Mouse (Mus musculus) liver, embryonic 14.5 days (tissue): ENCODE measurements at regions not wholly inside any gene's neighbourhood (a gene's known extent, or its start where the extent isn't known, plus 50 kb on each side); places are given as distances from the start of the nearest gene placed in this dataset.

Source experiments
- ATAC-seq: fragments of 200-750 bp; cut with Nextera tagmentation; 2 replicates; pipeline ENCODE4 v1.8.0; 2017; ENCODE audit warnings: moderate number of reproducible peaks, mild to moderate bottlenecking, moderate library complexity; ENCODE audit not compliant: insufficient read depth
- DNase-seq, 3 experiments: peaks; one replicate each; pipeline ENCODE4 v3.0.0-alpha.2; 2012 to 2013; ENCODE audit warnings: low read depth in 3 of 3, low spot score in 3 of 3
- H3K27ac ChIP-seq: fragments of 300-500 bp; sonication (generic); 2 replicates; pipeline ENCODE4 v1.5.1; 2014; ENCODE audit warnings: moderate library complexity, mild to moderate bottlenecking, control low read depth, inconsistent platforms
- H3K27me3 ChIP-seq: fragments of 300-500 bp; sonication (generic); 2 replicates; pipeline ENCODE4 v1.6.1; 2014; ENCODE audit warnings: mild to moderate bottlenecking, low read length, moderate library complexity; ENCODE audit not compliant: control insufficient read depth, insufficient read depth
- H3K36me3 ChIP-seq: fragments of 300-500 bp; sonication (generic); replicated peaks from 2 replicates; pipeline ENCODE4 v1.6.1; 2014; ENCODE audit warnings: low read depth; ENCODE audit not compliant: control insufficient read depth, insufficient read depth
- H3K4me1 ChIP-seq, 2 experiments: fragments of 200-500 bp in 1 of 2; fragments of 300-500 bp in 1 of 2; sonication (generic) in 1 of 2; replicated peaks; 2 replicates each; pipeline ENCODE4 v1.6.1; 2012 to 2014; ENCODE audit warnings: antibody characterized with exemption in 1 of 2, inconsistent platforms in 1 of 2, low read length in 1 of 2; ENCODE audit not compliant: control insufficient read depth in 2 of 2, insufficient read depth in 2 of 2
- H3K4me2 ChIP-seq: fragments of 300-500 bp; sonication (generic); 2 replicates; pipeline ENCODE4 v1.6.1; 2014; ENCODE audit warnings: low read depth, mild to moderate bottlenecking, control low read depth, moderate library complexity
- H3K4me3 ChIP-seq, 2 experiments: fragments of 200-500 bp in 1 of 2; fragments of 300-500 bp in 1 of 2; sonication (generic) in 1 of 2; 2 replicates each; pipeline ENCODE4 v1.5.1; 2012 to 2014; ENCODE audit warnings: low read depth in 2 of 2, low read length in 2 of 2, mild to moderate bottlenecking in 2 of 2, control low read depth in 1 of 2, inconsistent platforms in 1 of 2, moderate library complexity in 1 of 2; ENCODE audit not compliant: insufficient read depth in 1 of 2
- H3K9ac ChIP-seq: fragments of 300-500 bp; sonication (generic); replicated peaks from 2 replicates; pipeline ENCODE4 v1.6.1; 2014; ENCODE audit warnings: mild to moderate bottlenecking, control low read depth, moderate library complexity
- H3K9me3 ChIP-seq: fragments of 300-500 bp; sonication (generic); 2 replicates; pipeline ENCODE4 v1.6.1; 2016; ENCODE audit warnings: low read length, mixed read lengths; ENCODE audit not compliant: control insufficient read depth
- CTCF ChIP-seq: IDR thresholded peaks from 2 replicates; pipeline ENCODE4 v1.5.1; 2016; ENCODE audit warnings: antibody characterized with exemption, low read depth, control low read depth
- EP300 ChIP-seq: IDR thresholded peaks from 2 replicates; pipeline ENCODE4 v1.6.1; 2016; ENCODE audit warnings: antibody characterized with exemption, low read depth
- WGBS: fragments of 180-500 bp; shearing (Covaris S2); extraction: QIAGEN DNeasy Blood & Tissue Kit; methylation state at CpG from one replicate; pipeline ENCODE4 v1.1.7; 2014; ENCODE audit not compliant: insufficient replicate concordance; 5-methylcytosine and 5-hydroxymethylcytosine counted together

GRCm38 (mm10) chr2:174848981-174849681 is 88.7 kb downstream of the Edn3 start:
- Histone ChIP-seq H3K27me3 (no peaks in the 10 kb centered on the region), H3K9ac (no peak overlapping the region), H3K4me1 (no peaks in the 10 kb centered on the region), H3K9me3 (no peaks in the 10 kb centered on the region), H3K4me3 (no peak overlapping the region), H3K27ac (no peak overlapping the region), H3K4me2 (no peak overlapping the region), H3K36me3 (no peaks in the 10 kb centered on the region)
- ATAC-seq (no peak), DNase-seq (no peak)
- WGBS = 64% methylated on average over 16 of the region's 16 CpGs
- no peak for TF ChIP-seq CTCF
- TF ChIP-seq EP300 = no peak

GRCm38 (mm10) chr2:174850860-174851259 is 90.4 kb downstream of the Edn3 start:
- Histone ChIP-seq H3K27me3 (no peaks in the 10 kb centered on the region), H3K4me2 (no peak overlapping the region), H3K36me3 (no peaks in the 10 kb centered on the region), H3K9ac (no peak overlapping the region), H3K4me3 (no peak overlapping the region), H3K9me3 (no peaks in the 10 kb centered on the region), H3K27ac (no peak overlapping the region), H3K4me1 (no peaks in the 10 kb centered on the region)
- ATAC-seq (no peak), DNase-seq (no peak)
- TF ChIP-seq CTCF (no peak), EP300 (no peak)
- 63% methylated on average over 16 of the region's 16 CpGs for WGBS

- DNase-seq (no peak), ATAC-seq (peak; percentile 42; the same call in 1 of the 2 replicates)
- H3K4me3 ChIP-seq = no peak overlapping the region
- WGBS = 19% methylated on average over 22 of the region's 22 CpGs
- H3K9ac ChIP-seq = no peak overlapping the region
- no peaks in the 10 kb centered on the region for H3K9me3 ChIP-seq
- no peaks in the 10 kb centered on the region for H3K27me3 ChIP-seq
- TF ChIP-seq CTCF (peak; percentile 84), EP300 (no peak)
- H3K4me1 ChIP-seq = no peaks in the 10 kb centered on the region
- no peaks in the 10 kb centered on the region for H3K36me3 ChIP-seq
- no peak overlapping the region for H3K4me2 ChIP-seq
- H3K27ac ChIP-seq = no peak overlapping the region
Measured at GRCm38 (mm10) chr2:174851525-174852330, 91.3 kb downstream of the Edn3 start.

- H3K9me3 ChIP-seq = no peaks in the 10 kb centered on the region
- H3K9ac ChIP-seq = no peak overlapping the region
- H3K4me2 ChIP-seq = no peak overlapping the region
- no peak for ATAC-seq
- 53% methylated on average over 8 of the region's 8 CpGs for WGBS
- H3K36me3 ChIP-seq = no peaks in the 10 kb centered on the region
- no peaks in the 10 kb centered on the region for H3K4me1 ChIP-seq
- H3K27ac ChIP-seq = no peak overlapping the region
- no peak for TF ChIP-seq EP300
- no peak for TF ChIP-seq CTCF
- H3K4me3 ChIP-seq = no peak overlapping the region
- no peaks in the 10 kb centered on the region for H3K27me3 ChIP-seq
- DNase-seq = no peak
Measured at GRCm38 (mm10) chr2:174853786-174854185, 93.4 kb downstream of the Edn3 start.

GRCm38 (mm10) chr2:174855548-174855947 is 95.1 kb downstream of the Edn3 start:
- WGBS = 70% methylated on average over 8 of the region's 8 CpGs
- no peak for DNase-seq
- no peak for TF ChIP-seq EP300
- no peak for TF ChIP-seq CTCF
- H3K9me3 ChIP-seq = no peaks in the 10 kb centered on the region
- H3K4me3 ChIP-seq = no peak overlapping the region
- no peaks in the 10 kb centered on the region for H3K36me3 ChIP-seq
- H3K9ac ChIP-seq = no peak overlapping the region
- H3K27me3 ChIP-seq = no peaks in the 10 kb centered on the region
- no peak overlapping the region for H3K4me2 ChIP-seq
- H3K4me1 ChIP-seq = no peaks in the 10 kb centered on the region
- no peak for ATAC-seq
- H3K27ac ChIP-seq = no peak overlapping the region
